Mouse (Mus musculus): ENCODE measurements around the gene Pias4. TPM values are rescaled to one million over a fixed set of nuclear protein-coding genes. Genes with fewer than 3 reads are reported as not detected.

The Pias4 gene
- polyA plus RNA-seq, 1 experiment from 2014 or later = 70.6 TPM

GRCm38 (mm10) chr10:81122889-81123288, 44.8 kb downstream of the Pias4 start:
- no peak overlapping the region for H3K4me3 ChIP-seq
- no peak overlapping the region for H3K9ac ChIP-seq
- H3K27ac ChIP-seq = no peak overlapping the region
- H3K9me3 ChIP-seq = no peaks in the 10 kb centered on the region
- H3K36me3 ChIP-seq = peaks cover 67% of the 10 kb centered on the region
- H3K27me3 ChIP-seq (replicated peaks) = peaks cover 3% of the 10 kb centered on the region; the same call in 1 of the 2 replicates
- 88% methylated on average over 2 of the region's 2 CpGs for WGBS
- no peak for ATAC-seq (ENCODE audit: low FRiP score, low read depth)
- H3K4me1 ChIP-seq = 0 out of 2 replicates have a peak, but pooled peaks cover 3% of the 10 kb centered on the region
- H3K4me2 ChIP-seq (replicated peaks) = no peak overlapping the region

GRCm38 (mm10) chr10:81120650-81121049, 47.1 kb downstream of the Pias4 start:
- H3K9ac ChIP-seq = no peak overlapping the region
- 89% methylated on average over 7 of the region's 7 CpGs for WGBS
- no peak overlapping the region for H3K27ac ChIP-seq
- no peak for ATAC-seq (ENCODE audit: low FRiP score, low read depth)
- H3K27me3 ChIP-seq (replicated peaks) = no peaks in the 10 kb centered on the region
- peaks cover 87% of the 10 kb centered on the region for H3K36me3 ChIP-seq
- no peaks in the 10 kb centered on the region for H3K9me3 ChIP-seq
- H3K4me2 ChIP-seq (replicated peaks) = no peak overlapping the region
- H3K4me1 ChIP-seq = no peaks in the 10 kb centered on the region
- no peak overlapping the region for H3K4me3 ChIP-seq

- Histone ChIP-seq H3K9me3 (no peaks in the 10 kb centered on the region), H3K36me3 (peaks cover 95% of the 10 kb centered on the region), H3K9ac (no peak overlapping the region), H3K27ac (no peak overlapping the region), H3K4me2 (replicated peaks) (no peak overlapping the region), H3K4me3 (no peak overlapping the region), H3K4me1 (no peaks in the 10 kb centered on the region), H3K27me3 (replicated peaks) (no peaks in the 10 kb centered on the region)
- no peak for ATAC-seq (ENCODE audit: low FRiP score, low read depth)
- 93% methylated on average over 10 of the region's 10 CpGs for whole genome bisulfite sequencing
Measured at GRCm38 (mm10) chr10:81119625-81120024, 48.1 kb downstream of the Pias4 start.

- ATAC-seq (ENCODE audit: low FRiP score, low read depth) = no peak
- Histone ChIP-seq H3K4me1 (no peaks in the 10 kb centered on the region; the same call in 1 of the 2 replicates), H3K9ac (no peak overlapping the region), H3K9me3 (no peaks in the 10 kb centered on the region), H3K4me2 (replicated peaks) (no peak overlapping the region), H3K27me3 (replicated peaks) (no peaks in the 10 kb centered on the region), H3K36me3 (peaks cover 89% of the 10 kb centered on the region), H3K4me3 (no peak overlapping the region), H3K27ac (no peak overlapping the region)
- WGBS = 92% methylated on average over 6 of the region's 6 CpGs
Measured at GRCm38 (mm10) chr10:81112946-81113345, 54.8 kb downstream of the Pias4 start.

- H3K9me3 ChIP-seq = no peaks in the 10 kb centered on the region
- peak; percentile 89 for ATAC-seq (ENCODE audit: low FRiP score, low read depth)
- H3K27me3 ChIP-seq (replicated peaks) = 0 out of 2 replicates have a peak, but pooled peaks cover 3% of the 10 kb centered on the region
- peaks cover 32% of the 10 kb centered on the region for H3K36me3 ChIP-seq
- H3K27ac ChIP-seq = peak overlapping the region; percentile 98
- peak overlapping the region; percentile 97 for H3K9ac ChIP-seq
- 1% methylated on average over 35 of the region's 35 CpGs for WGBS
- H3K4me3 ChIP-seq = peak overlapping the region; percentile 92
- H3K4me2 ChIP-seq (replicated peaks) = peak overlapping the region; percentile 74
- H3K4me1 ChIP-seq = peaks cover 20% of the 10 kb centered on the region
Measured at GRCm38 (mm10) chr10:81106113-81106721, 61.5 kb downstream of the Pias4 start.

GRCm38 (mm10) chr10:81105565-81106112, 62.1 kb downstream of the Pias4 start, which contains the start of gene Map2k2:
TSS of gene Map2k2 (plus strand) at chr10:81105915.
- H3K9me3 ChIP-seq = no peaks in the 10 kb centered on the region
- peak within 1 kb of the TSS; percentile 97 for H3K9ac ChIP-seq
- H3K27ac ChIP-seq = peak within 1 kb of the TSS; percentile 98
- under 1% methylated on average over 56 of the region's 56 CpGs for WGBS
- H3K4me2 ChIP-seq (replicated peaks) = peak within 1 kb of the TSS; percentile 74
- H3K4me3 ChIP-seq = peak within 1 kb of the TSS; percentile 92
- H3K27me3 ChIP-seq (replicated peaks) = 0 out of 2 replicates have a peak, but pooled peaks cover 3% of the 10 kb centered on the region
- peaks cover 20% of the 10 kb centered on the region for H3K4me1 ChIP-seq
- ATAC-seq (ENCODE audit: low FRiP score, low read depth) = peak; percentile 95
- peaks cover 26% of the 10 kb centered on the region for H3K36me3 ChIP-seq

Small RNA genes within 50 kb of the gene (microRNA-seq; reads per million reads assigned to microRNA genes)
- gene Mir5615-1 (not detected), gene Mir5615-2 (not detected)

Other genes with a start within 250 kb of the Pias4 start
- gene Lmnb2, start 249.7 kb downstream of the Pias4 start, polyA plus RNA-seq (2016; fragmentation: Nextera tagmentation; extraction: Ambion mirVana) = 57.1 and 61.3 TPM in 2 replicates
- gene Gadd45b, start 237.8 kb downstream of the Pias4 start, polyA plus RNA-seq (2016; fragmentation: Nextera tagmentation; extraction: Ambion mirVana) = 7.9 and 8.0 TPM in 2 replicates
- gene Gng7, start 153.0 kb downstream of the Pias4 start, polyA plus RNA-seq (2016; fragmentation: Nextera tagmentation; extraction: Ambion mirVana) = 11.2 and 14.0 TPM in 2 replicates
- gene Diras1, start 142.3 kb downstream of the Pias4 start, polyA plus RNA-seq (2016; fragmentation: Nextera tagmentation; extraction: Ambion mirVana) = 16.6 and 16.8 TPM in 2 replicates
- 33.9 and 40.2 TPM in 2 replicates for gene Slc39a3, start 130.5 kb downstream of the Pias4 start, polyA plus RNA-seq (2016; fragmentation: Nextera tagmentation; extraction: Ambion mirVana)
- 272 and 275 TPM in 2 replicates for gene Sgta, start 107.7 kb downstream of the Pias4 start, polyA plus RNA-seq (2016; fragmentation: Nextera tagmentation; extraction: Ambion mirVana)
- 60.2 and 63.3 TPM in 2 replicates for gene Thop1, start 97.9 kb downstream of the Pias4 start, polyA plus RNA-seq (2016; fragmentation: Nextera tagmentation; extraction: Ambion mirVana)
- gene Creb3l3, start 69.0 kb downstream of the Pias4 start, polyA plus RNA-seq (2016; fragmentation: Nextera tagmentation; extraction: Ambion mirVana) = 0.08 and 0.51 TPM in 2 replicates
- gene Map2k2, start 62.0 kb downstream of the Pias4 start, polyA plus RNA-seq (2016; fragmentation: Nextera tagmentation; extraction: Ambion mirVana) = 230 and 232 TPM in 2 replicates
- 15.6 and 17.5 TPM in 2 replicates for gene Zbtb7a, start 32.7 kb downstream of the Pias4 start, polyA plus RNA-seq (2016; fragmentation: Nextera tagmentation; extraction: Ambion mirVana)
- 515 and 520 TPM in 2 replicates for gene Eef2, start 8.7 kb upstream of the Pias4 start, polyA plus RNA-seq (2016; fragmentation: Nextera tagmentation; extraction: Ambion mirVana)
- 87.7 and 88.4 TPM in 2 replicates for gene Dapk3, start 15.1 kb upstream of the Pias4 start, polyA plus RNA-seq (2016; fragmentation: Nextera tagmentation; extraction: Ambion mirVana)
- not detected in 2 replicates for gene 4930442H23Rik, start 15.9 kb upstream of the Pias4 start, polyA plus RNA-seq (2016; fragmentation: Nextera tagmentation; extraction: Ambion mirVana)
- 0.14 TPM in 1 of 2 replicates, not detected in the other for gene Nmrk2, start 34.1 kb upstream of the Pias4 start, polyA plus RNA-seq (2016; fragmentation: Nextera tagmentation; extraction: Ambion mirVana)
- gene Atcay, start 62.9 kb upstream of the Pias4 start, polyA plus RNA-seq (2016; fragmentation: Nextera tagmentation; extraction: Ambion mirVana) = 34.0 and 43.6 TPM in 2 replicates
- 16.0 and 18.2 TPM in 2 replicates for gene Zfr2, start 65.2 kb upstream of the Pias4 start, polyA plus RNA-seq (2016; fragmentation: Nextera tagmentation; extraction: Ambion mirVana)
- 5.1 and 6.2 TPM in 2 replicates for gene Matk, start 85.0 kb upstream of the Pias4 start, polyA plus RNA-seq (2016; fragmentation: Nextera tagmentation; extraction: Ambion mirVana)
- 157 and 176 TPM in 2 replicates for gene Mrpl54, start 99.0 kb upstream of the Pias4 start, polyA plus RNA-seq (2016; fragmentation: Nextera tagmentation; extraction: Ambion mirVana)
- gene Apba3, start 99.0 kb upstream of the Pias4 start, polyA plus RNA-seq (2016; fragmentation: Nextera tagmentation; extraction: Ambion mirVana) = 35.9 and 36.4 TPM in 2 replicates
- gene Tjp3, start 123.7 kb upstream of the Pias4 start, polyA plus RNA-seq (2016; fragmentation: Nextera tagmentation; extraction: Ambion mirVana) = 3.9 and 4.6 TPM in 2 replicates
- 89.7 and 99.3 TPM in 2 replicates for gene Pip5k1c, start 125.0 kb upstream of the Pias4 start, polyA plus RNA-seq (2016; fragmentation: Nextera tagmentation; extraction: Ambion mirVana)
- 54.1 and 54.9 TPM in 2 replicates for gene Cactin, start 153.2 kb upstream of the Pias4 start, polyA plus RNA-seq (2016; fragmentation: Nextera tagmentation; extraction: Ambion mirVana)
- gene Tbxa2r, start 160.8 kb upstream of the Pias4 start, polyA plus RNA-seq (2016; fragmentation: Nextera tagmentation; extraction: Ambion mirVana) = 3.8 and 4.7 TPM in 2 replicates
- not detected in 2 replicates for gene Gipc3, start 175.3 kb upstream of the Pias4 start, polyA plus RNA-seq (2016; fragmentation: Nextera tagmentation; extraction: Ambion mirVana)
- 95.6 TPM in 2 replicates for gene Hmg20b, start 182.6 kb upstream of the Pias4 start, polyA plus RNA-seq (2016; fragmentation: Nextera tagmentation; extraction: Ambion mirVana)
- 16.0 and 16.8 TPM in 2 replicates for gene Mfsd12, start 189.6 kb upstream of the Pias4 start, polyA plus RNA-seq (2016; fragmentation: Nextera tagmentation; extraction: Ambion mirVana)
- gene 4930404N11Rik, start 197.9 kb upstream of the Pias4 start, polyA plus RNA-seq (2016; fragmentation: Nextera tagmentation; extraction: Ambion mirVana) = 0.80 and 1.1 TPM in 2 replicates
- 136 and 138 TPM in 2 replicates for gene Fzr1, start 210.6 kb upstream of the Pias4 start, polyA plus RNA-seq (2016; fragmentation: Nextera tagmentation; extraction: Ambion mirVana)
- gene Dohh, start 216.5 kb upstream of the Pias4 start, polyA plus RNA-seq (2016; fragmentation: Nextera tagmentation; extraction: Ambion mirVana) = 75.6 and 77.9 TPM in 2 replicates
- gene Gm48551, start 216.5 kb upstream of the Pias4 start, polyA plus RNA-seq (2016; fragmentation: Nextera tagmentation; extraction: Ambion mirVana) = 5.0 and 5.3 TPM in 2 replicates
- 2.3 and 2.5 TPM in 2 replicates for gene Gm48552, start 221.1 kb upstream of the Pias4 start, polyA plus RNA-seq (2016; fragmentation: Nextera tagmentation; extraction: Ambion mirVana)
- 2.1 and 2.7 TPM in 2 replicates for gene Smim24, start 225.1 kb upstream of the Pias4 start, polyA plus RNA-seq (2016; fragmentation: Nextera tagmentation; extraction: Ambion mirVana)

All from neural tube, embryonic 12.5 days (tissue).